Mouse (Mus musculus) spleen, embryonic (tissue): ENCODE measurements around the gene Acot2.
"Not testable (repeated sequence)": the region's sequence is repeated elsewhere in the genome, so short reads cannot be mapped to it uniquely, and the experiment has no call there.

Source experiments
- CTCF ChIA-PET: fragments of 350-600 bp; sonication (Branson Sonifier 250); formaldehyde crosslinking; loops from one replicate; lab custom pipeline; 2022; lab: Charles Lee

The Acot2 gene

GRCm38 (mm10) chr12:83987583-83988441, at the start of gene Acot2:
TSS of gene Acot2 (plus strand) at chr12:83987861.
- CTCF ChIA-PET: interaction anchor here (0.6 to 1.4 kb wide), 2 partner anchors 22 to 273 kb away, joined by 3 read pairs; partner anchors contain the start of gene Acot1

- CTCF ChIA-PET: not testable (repeated sequence)
Measured at GRCm38 (mm10) chr12:83938592-83938991, 49.1 kb upstream of the Acot2 start.

GRCm38 (mm10) chr12:83939332-83939731, 48.3 kb upstream of the Acot2 start:
- CTCF ChIA-PET: no interaction called here

GRCm38 (mm10) chr12:83940031-83940430, 47.6 kb upstream of the Acot2 start:
- CTCF ChIA-PET: no interaction called here

- CTCF ChIA-PET: no interaction called here
Measured at GRCm38 (mm10) chr12:83941938-83942337, 45.7 kb upstream of the Acot2 start.

GRCm38 (mm10) chr12:83947260-83947811, 40.3 kb upstream of the Acot2 start:
- CTCF ChIA-PET: no interaction called here

GRCm38 (mm10) chr12:83949043-83949442, 38.6 kb upstream of the Acot2 start:
- CTCF ChIA-PET: no interaction called here

GRCm38 (mm10) chr12:83949776-83950492, 37.7 kb upstream of the Acot2 start:
- CTCF ChIA-PET: no interaction called here

GRCm38 (mm10) chr12:83950493-83950839, 37.2 kb upstream of the Acot2 start, which contains the start of gene Riox1:
TSS of gene Riox1 (plus strand) at chr12:83950608.
- CTCF ChIA-PET: no interaction called here

GRCm38 (mm10) chr12:83950840-83951701, 36.6 kb upstream of the Acot2 start:
- CTCF ChIA-PET: no interaction called here

GRCm38 (mm10) chr12:83951711-83952575, 35.7 kb upstream of the Acot2 start:
- CTCF ChIA-PET: no interaction called here

- CTCF ChIA-PET: no interaction called here
Measured at GRCm38 (mm10) chr12:83958278-83958677, 29.4 kb upstream of the Acot2 start.

- CTCF ChIA-PET: no interaction called here
Measured at GRCm38 (mm10) chr12:83965235-83965634, 22.4 kb upstream of the Acot2 start.

- CTCF ChIA-PET: interaction anchor here (1.1 to 1.5 kb wide), 3 partner anchors 11 to 58 kb away, joined by 3 to 10 read pairs (median 5); no protein-coding TSS in a partner anchor
Measured at GRCm38 (mm10) chr12:83972117-83972516, 15.5 kb upstream of the Acot2 start.

GRCm38 (mm10) chr12:83978862-83979261, 8.8 kb upstream of the Acot2 start:
- CTCF ChIA-PET: no interaction called here

- CTCF ChIA-PET: no interaction called here
Measured at GRCm38 (mm10) chr12:83981615-83982014, 6.0 kb upstream of the Acot2 start.

- CTCF ChIA-PET: interaction anchor here (0.6 kb wide), 1 partner anchor 128 kb away, joined by 5 read pairs; no protein-coding TSS in a partner anchor
Measured at GRCm38 (mm10) chr12:83984752-83985151, 2.9 kb upstream of the Acot2 start, which contains the start of gene Heatr4. TSS of gene Heatr4 (minus strand) at chr12:83984852.

- CTCF ChIA-PET: interaction anchor here (0.6 kb wide), 2 partner anchors 121 to 484 kb away, joined by 3 to 5 read pairs; no protein-coding TSS in a partner anchor
Measured at GRCm38 (mm10) chr12:83987242-83987582, 449 bp upstream of the Acot2 start.

- CTCF ChIA-PET: interaction anchor here (0.6 to 1.4 kb wide), 3 partner anchors 21 to 307 kb away, joined by 3 to 7 read pairs (median 3); partner anchors contain the start of gene Acot1
Measured at GRCm38 (mm10) chr12:83988483-83988882, 822 bp downstream of the Acot2 start.

GRCm38 (mm10) chr12:83989378-83989777, 1.7 kb downstream of the Acot2 start:
- CTCF ChIA-PET: interaction anchor here (0.5 kb wide), 1 partner anchor 131 kb away, joined by 11 read pairs; no protein-coding TSS in a partner anchor
